Mouse (Mus musculus): ENCODE data around the gene Dapk2.

Gene Dapk2

DNA sequence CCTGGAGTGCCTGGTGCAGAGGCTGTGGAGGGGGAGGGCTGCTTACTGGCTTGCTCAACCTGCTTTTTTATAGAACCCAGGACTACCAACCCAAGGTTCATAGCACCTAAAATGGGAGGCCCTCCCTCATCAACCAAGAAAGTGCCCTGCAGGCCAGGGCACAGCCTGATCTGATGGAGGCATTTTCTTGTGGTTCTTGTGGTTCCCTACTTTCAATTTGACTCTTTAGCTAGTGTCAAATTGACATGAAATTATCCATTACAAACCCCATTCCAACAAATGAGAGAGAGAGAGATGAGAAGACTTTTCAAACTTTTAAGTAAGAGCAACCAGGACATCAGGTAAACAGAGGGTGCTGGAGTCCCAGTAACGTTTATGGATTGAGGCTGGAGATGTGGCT, 15.8 kb upstream of the Dapk2 start:
- no peak for DNase-seq (ENCODE audit: low spot score in 2 of 2)

DNA sequence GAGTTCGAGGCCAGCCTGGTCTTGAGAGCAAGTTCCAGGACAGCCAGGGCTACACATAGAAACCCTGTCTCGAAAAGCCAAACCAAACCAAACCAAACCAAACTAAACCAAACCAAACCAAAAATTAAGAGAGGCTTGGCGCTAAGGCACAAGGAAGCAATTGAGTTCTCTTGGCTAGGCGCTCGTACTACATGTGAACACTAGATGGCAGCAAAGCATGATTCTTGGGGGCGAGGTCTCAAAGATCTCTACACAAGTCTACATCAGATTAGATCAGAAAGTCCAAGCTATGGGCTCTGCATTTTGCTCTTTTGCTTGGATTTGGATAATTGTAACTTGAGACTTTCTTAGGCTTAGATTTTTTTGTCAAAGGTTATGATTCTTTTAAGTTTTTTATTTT, 13.8 kb upstream of the Dapk2 start:
- peak; percentile 35 to 69 for DNase-seq (ENCODE audit: low spot score in 2 of 2)

DNA sequence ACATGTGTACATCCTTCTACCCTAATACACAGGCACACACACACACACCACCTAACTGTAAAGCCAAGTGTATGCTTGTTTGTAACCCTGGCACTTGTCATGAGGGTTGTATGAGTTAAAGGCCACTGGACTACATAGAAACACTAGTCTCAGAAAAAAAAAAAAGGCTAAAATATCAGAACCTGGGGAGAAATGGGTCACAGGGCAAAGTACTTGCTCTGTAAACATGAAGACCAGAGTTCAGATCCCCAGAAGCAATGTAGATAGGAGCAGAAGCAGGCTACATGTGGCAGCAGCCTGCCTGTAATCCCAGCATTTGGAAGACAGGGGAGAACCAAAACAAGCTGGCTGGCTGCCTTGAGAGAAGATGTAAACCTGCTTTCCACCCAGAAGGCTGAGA, 11.9 kb upstream of the Dapk2 start:
- no peak for DNase-seq (ENCODE audit: low spot score in 2 of 2)

GRCm38 (mm10) chr9:66152011-66152410, 6.0 kb upstream of the Dapk2 start:
- DNase-seq (ENCODE audit: low spot score in 2 of 2): no peak

DNA sequence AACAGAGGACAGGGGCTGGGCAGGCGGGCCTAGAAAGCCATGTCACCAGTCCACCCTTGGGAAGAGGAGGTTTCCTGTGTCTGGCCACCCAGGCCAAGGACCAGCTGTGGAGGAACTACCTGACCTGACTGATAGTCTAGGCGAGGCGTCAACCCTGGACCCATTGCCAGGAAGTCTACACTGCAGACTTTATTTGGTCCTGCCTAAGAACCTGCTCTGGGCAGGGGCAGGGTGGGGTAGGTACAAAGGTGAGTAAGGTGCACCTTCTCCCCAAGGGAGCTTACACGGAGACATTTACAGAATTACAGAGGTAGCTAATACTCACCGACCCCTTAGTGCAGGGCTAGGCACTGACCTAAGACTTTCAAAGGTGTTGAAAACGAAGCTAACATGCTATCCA, 4.4 kb upstream of the Dapk2 start:
- no peak for DNase-seq (ENCODE audit: low spot score in 2 of 2)

- no peak for DNase-seq (ENCODE audit: low spot score in 2 of 2)
Measured at GRCm38 (mm10) chr9:66154013-66154412, 4.0 kb upstream of the Dapk2 start.

DNA sequence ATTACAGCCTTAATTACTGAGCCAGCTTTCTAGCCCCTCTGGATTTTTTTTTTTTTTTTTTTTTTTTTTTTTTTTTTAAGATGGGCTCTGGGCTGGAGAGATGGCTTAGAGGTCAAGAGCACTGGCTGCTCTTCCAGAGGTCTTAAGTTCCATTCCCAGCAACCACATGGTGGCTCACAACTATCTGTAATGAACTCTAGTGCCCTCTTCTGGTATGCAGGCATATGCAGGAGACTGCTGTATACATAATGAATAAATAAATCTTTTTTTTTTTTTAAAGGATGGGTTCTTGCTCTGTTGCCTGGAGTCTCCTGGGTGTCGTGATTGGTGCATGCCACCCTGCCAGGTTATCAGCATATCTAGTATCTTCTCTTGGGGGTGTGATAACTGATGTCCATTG, 2.5 kb upstream of the Dapk2 start:
- DNase-seq (ENCODE audit: low spot score in 2 of 2): no peak

- no peak for DNase-seq (ENCODE audit: low spot score in 2 of 2)
Measured at GRCm38 (mm10) chr9:66158885-66159430, 935 bp downstream of the Dapk2 start.

GRCm38 (mm10) chr9:66160155-66160554, 2.1 kb downstream of the Dapk2 start:
- no peak for DNase-seq (ENCODE audit: low spot score in 2 of 2)

GRCm38 (mm10) chr9:66162995-66163394, 5.0 kb downstream of the Dapk2 start:
- DNase-seq (ENCODE audit: low spot score in 2 of 2): no peak

- no peak for DNase-seq (ENCODE audit: low spot score in 2 of 2)
Measured at GRCm38 (mm10) chr9:66167222-66167621, 9.2 kb downstream of the Dapk2 start.

GRCm38 (mm10) chr9:66168233-66168632, 10.2 kb downstream of the Dapk2 start:
- no peak for DNase-seq (ENCODE audit: low spot score in 2 of 2)

- no peak for DNase-seq (ENCODE audit: low spot score in 2 of 2)
Measured at GRCm38 (mm10) chr9:66170506-66170905, 12.5 kb downstream of the Dapk2 start.

DNA sequence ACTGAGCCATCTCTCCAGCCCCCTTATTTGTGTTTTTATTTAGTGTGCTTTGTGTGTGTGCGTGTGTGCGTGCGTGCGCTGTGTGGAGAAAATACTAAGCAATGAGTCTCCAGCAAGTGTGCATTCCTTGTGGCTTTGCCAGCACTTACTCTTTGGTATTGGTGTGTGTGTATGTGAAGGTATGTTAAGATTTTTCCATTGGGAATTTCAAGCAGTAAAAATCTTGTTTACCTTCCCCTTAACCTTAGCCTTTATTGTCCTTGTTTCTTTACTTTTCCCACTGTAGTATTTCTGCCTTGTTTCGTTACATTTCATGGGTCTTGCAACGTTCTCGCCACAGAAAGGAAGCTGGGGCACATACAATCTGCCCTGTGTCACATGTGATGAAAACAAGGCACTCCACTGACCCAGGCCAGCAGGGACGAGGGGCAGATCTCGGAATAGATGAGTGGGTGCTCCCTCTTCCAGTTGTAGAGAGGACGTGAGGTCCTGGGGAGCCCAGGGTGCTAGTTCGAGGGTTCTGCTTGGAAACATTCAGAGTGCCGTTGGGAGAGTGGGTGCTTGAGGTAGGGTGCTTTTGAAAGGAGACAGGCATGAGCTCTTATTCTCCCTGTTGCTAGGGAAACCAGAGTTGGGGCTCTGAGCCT, 13.4 kb downstream of the Dapk2 start:
- no peak for DNase-seq (ENCODE audit: low spot score in 2 of 2)

DNA sequence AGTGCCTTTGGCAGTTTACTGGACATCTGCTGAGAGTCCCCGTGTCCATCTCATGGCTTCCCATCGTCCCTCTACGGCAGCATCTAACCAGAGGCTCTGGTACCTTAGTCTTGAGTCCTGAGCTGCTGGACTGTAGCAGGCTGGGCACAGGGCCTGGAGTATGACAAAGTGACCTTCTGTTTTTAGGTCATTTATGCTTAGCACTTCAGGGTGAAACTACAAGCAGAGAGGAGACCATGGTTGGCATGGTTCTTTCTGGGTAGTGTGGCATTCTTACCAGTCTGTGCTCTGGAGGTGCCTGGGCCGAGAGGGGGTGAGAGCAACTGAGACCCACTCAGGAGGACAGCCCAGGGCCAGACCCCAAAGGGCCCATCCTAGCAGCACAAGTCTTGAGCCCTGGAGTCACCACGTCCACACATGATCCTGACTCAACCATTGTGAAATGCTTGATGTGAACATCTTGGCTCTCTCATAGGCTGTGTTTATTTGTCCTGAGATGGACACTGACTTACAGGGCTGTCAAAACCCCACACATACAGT, 15.4 kb downstream of the Dapk2 start:
- no peak for DNase-seq (ENCODE audit: low spot score in 2 of 2)

DNA sequence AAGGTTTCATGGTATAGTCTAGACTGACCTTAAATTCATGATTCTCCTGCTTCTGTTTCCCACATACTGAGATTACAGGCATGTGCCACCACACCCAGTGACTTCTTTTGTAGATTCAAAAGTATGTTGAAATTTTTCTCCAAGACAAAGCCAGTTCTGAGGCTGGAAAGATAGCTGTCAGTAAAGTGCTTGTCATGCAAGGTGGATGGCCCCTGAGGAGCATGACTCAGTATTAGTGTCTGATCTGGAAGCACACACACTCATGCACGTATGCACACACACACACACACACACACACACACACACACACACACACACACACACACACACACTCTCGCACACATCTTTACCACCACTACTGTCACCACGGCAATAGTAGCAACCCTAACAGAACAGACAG, 17.0 kb downstream of the Dapk2 start:
- DNase-seq (ENCODE audit: low spot score in 2 of 2): no peak

- no peak for DNase-seq (ENCODE audit: low spot score in 2 of 2)
Measured at GRCm38 (mm10) chr9:66177975-66178374, 20.0 kb downstream of the Dapk2 start.

GRCm38 (mm10) chr9:66179795-66180194, 21.8 kb downstream of the Dapk2 start:
- no peak for DNase-seq (ENCODE audit: low spot score in 2 of 2)

GRCm38 (mm10) chr9:66181126-66181825, 23.3 kb downstream of the Dapk2 start:
- DNase-seq (ENCODE audit: low spot score in 2 of 2): no peak

DNA sequence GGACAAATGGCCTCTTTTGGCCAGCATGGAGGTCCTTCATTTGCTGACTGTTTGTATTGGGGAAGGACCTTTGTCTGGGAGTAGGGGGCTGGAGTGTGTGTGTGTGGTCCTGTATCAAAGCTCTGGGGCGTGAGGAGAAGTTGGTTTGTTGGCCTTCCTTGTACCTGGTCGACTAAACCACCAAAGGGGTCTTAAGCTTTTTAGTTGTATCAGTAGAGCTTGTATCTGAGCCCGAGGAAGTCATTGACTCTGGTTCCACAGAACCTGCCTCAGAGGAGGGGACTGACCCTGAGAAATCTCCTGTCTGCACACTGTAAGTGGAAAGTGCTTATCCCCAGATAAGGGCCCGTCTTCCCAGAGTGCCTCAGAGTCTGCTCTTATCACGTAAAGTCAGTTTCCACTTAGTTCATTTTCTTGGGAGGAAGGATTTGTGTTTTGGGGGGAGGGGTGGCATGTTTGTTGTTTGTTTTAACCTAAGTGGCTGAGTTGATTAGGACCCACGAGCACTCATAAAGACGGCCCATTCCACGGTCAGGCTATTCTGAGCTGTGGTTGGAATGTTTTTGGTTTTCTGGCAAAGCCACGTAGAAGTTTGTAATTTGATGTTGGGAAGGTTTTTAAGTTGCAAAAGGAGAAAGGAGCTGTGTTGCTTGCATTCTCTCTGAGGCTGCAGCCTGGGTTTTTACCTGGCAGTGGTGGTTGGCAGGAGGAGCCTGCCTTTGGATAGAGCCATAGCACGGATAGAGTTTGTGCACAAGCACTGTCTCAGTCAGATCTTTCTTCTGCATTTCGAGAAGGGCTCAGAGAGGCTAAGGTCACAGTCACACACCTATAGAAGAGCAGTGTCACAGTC, 24.0 kb downstream of the Dapk2 start:
- no peak for DNase-seq (ENCODE audit: low spot score in 2 of 2)

DNA sequence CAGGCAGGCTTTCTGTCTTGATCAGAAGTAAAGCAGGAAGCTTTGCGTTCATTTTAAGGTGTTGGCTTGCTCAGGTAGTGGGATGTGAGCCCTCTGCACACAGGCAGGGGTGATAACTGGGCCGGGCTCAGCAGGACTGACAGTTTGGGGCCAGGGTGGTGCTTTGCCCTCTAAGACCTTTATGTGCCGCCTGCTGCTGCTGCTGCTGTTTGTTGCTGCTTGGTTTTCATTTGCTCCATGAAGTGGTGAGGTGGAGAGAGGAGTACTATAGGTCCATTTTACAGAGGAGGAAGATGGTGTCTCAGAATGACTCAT, 24.6 kb downstream of the Dapk2 start:
- no peak for DNase-seq (ENCODE audit: low spot score in 2 of 2)

DNA sequence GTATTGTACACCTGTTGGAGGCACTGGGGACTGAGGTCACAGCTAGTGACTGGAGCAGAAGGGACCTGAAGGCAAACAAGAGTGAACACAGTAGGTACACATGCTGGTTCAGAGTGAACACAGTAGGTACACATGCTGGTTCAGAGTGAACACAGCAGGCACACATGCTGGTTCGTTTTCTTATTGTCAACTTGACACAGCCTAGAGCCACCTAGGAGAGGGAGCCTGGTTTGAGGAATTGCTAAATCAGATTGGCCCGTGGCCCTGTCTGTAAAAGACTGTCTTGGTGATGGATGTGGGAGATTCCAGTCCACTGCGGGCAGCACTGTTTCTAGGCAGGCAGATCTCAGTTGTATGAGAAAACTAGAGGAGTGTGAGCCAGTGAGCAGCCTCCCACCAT, 25.0 kb downstream of the Dapk2 start:
- no peak for DNase-seq (ENCODE audit: low spot score in 2 of 2)
